Mouse (Mus musculus): Measurements from ENCODE around the gene Ccdc18. TPM values are rescaled to one million over a fixed set of nuclear protein-coding genes. Genes with fewer than 3 reads are reported as not detected.
A peak's percentile ranks its signal among the peaks of the same experiment; 100 is the strongest.
"Not testable (repeated sequence)": the region's sequence is repeated elsewhere in the genome, so short reads cannot be mapped to it uniquely, and the experiment has no call there.

The Ccdc18 gene
- polyA plus RNA-seq (2015; fragmentation: Nextera tagmentation; extraction: Ambion mirVana), result 9.3 and 10.2 TPM in 2 replicates

DNA sequence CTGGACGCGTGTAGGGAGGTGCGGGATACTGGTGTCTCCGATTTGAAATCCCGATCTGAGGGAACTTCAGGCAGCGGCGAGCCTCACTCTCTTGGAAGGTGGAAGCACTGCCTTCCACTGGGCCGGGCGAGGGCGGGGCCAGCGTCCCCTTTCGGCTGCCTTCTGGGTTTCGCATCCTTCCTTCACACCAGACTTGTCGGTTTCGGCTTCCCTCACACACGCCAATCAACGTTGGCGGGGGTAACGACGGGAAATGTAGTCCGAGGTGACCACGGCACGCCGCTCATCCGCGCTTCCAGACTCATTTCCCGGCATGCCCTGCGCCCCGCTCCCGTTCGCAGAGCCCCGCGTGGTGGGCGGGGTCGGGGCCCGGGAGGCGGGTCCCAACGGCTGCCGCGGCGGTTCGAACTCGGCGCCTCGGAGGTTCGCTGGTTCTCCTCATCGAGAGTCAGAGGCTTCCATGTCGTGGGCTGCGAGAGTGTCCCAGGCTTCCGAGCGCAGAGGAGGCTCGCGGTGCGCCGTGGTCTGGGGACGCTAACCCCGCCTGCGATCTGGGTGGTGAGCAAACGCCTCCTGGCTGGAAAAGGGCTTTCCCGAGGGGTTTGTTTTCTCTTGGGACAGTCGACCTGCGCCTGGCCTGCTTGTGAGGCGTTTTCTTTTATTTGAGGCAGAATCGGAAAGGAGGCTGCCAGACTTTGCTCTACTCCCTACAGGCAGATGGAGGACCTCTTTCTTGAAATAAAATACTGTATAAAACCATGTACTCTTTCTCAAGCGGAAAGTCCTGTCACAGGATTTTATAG lies at the start of gene Ccdc18, which contains the start of gene Tmed5:
Ccdc18 (plus strand) TSS at position 435 of the 803 bp plus-strand sequence.
Tmed5 (minus strand) TSS at position 180 of the 803 bp plus-strand sequence.
- peak; percentile 99 for ATAC-seq
- no peaks in the 10 kb centered on the region for H3K4me1 ChIP-seq (replicated peaks)

DNA sequence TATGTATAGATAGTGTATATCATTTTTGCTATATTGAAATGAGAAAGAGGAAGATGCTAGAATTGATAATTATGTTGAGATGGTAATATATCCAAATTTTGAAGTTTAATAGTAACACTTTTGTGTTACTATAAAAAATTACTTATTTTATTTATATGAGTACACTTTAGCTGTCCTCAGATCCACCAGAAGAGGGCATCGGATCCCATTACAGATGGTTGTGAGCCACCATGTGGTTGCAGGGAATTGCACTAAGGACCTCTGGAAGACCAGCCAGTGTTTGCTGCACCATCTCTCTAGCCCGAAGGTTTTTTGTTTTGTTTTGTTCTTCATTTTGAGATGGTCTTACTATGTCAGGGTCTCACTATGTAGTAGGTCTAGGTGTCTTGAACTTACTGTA lies 47.2 kb upstream of the Ccdc18 start:
- H3K9ac ChIP-seq, result no peak overlapping the region
- H3K4me1 ChIP-seq (replicated peaks), result no peaks in the 10 kb centered on the region
- no peaks in the 10 kb centered on the region for H3K9me3 ChIP-seq
- 92% methylated on average over 2 of the region's 2 CpGs for WGBS
- H3K27ac ChIP-seq, result no peak overlapping the region
- no peak overlapping the region for H3K4me3 ChIP-seq (replicated peaks)
- no peak overlapping the region for H3K4me2 ChIP-seq (replicated peaks)
- H3K36me3 ChIP-seq, result peaks cover 16% of the 10 kb centered on the region
- no peaks in the 10 kb centered on the region for H3K27me3 ChIP-seq (replicated peaks)
- no peak for ATAC-seq

More for the DNA sequence above, at the start of gene Ccdc18, which contains the start of gene Tmed5:
- peak within 1 kb of the TSS; percentile 82 for H3K9ac ChIP-seq
- H3K27me3 ChIP-seq (replicated peaks), result no peaks in the 10 kb centered on the region
- no peaks in the 10 kb centered on the region for H3K36me3 ChIP-seq
- under 1% methylated on average over 65 of the region's 65 CpGs for WGBS
- H3K4me2 ChIP-seq (replicated peaks), result peak within 1 kb of the TSS; percentile 63
- peak within 1 kb of the TSS; percentile 92 for H3K27ac ChIP-seq
- H3K4me3 ChIP-seq (replicated peaks), result peak within 1 kb of the TSS; percentile 91
- no peaks in the 10 kb centered on the region for H3K9me3 ChIP-seq

DNA sequence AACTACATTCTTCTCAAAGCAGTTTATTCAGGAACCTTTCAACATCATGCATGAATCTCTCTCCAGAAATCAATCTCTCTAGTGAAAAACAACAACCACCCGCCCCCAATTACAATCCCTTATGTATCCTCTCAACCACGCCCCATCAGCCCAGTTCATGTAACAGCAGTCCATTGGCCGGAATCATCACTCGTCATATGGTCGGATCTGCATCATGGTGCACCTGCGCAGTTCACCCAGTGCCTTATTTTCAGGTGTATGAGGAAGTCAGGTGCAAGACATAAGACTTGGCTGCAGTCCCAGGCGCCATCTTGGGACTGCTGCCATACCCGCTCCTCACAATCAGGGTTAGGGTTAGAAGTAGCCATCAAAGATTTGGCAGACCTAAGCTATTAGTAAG lies 39.9 kb upstream of the Ccdc18 start:
- not testable (repeated sequence) for ATAC-seq
- WGBS, result 96% methylated on average over 8 of the region's 8 CpGs
- peaks cover 28% of the 10 kb centered on the region for H3K36me3 ChIP-seq

DNA sequence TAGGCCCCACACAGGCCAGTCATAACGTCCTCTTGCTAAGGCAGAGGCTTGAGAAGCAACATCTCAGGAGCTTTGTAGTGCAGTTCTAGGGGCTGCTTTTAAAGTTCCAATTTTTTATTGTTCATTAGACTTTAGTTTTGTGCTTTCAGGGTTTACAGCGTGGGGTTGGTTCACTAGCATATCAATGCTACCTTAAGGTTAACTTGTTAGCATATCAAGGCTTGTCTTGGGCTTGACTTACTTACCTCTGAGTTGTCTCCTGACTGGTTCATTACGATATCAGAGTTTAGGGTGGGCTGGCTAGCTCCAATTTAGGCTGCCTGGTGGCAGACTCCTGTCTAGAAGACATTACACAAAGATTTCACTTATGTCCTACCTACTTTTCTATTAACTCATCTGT lies 35.0 kb upstream of the Ccdc18 start:
- whole genome bisulfite sequencing, result 93% methylated on average over 3 of the region's 3 CpGs
- H3K27ac ChIP-seq, result no peak overlapping the region
- no peak overlapping the region for H3K4me3 ChIP-seq (replicated peaks)
- no peaks in the 10 kb centered on the region for H3K4me1 ChIP-seq (replicated peaks)
- H3K9ac ChIP-seq, result no peak overlapping the region
- ATAC-seq, result no peak
- H3K9me3 ChIP-seq, result no peaks in the 10 kb centered on the region
- H3K27me3 ChIP-seq (replicated peaks), result no peaks in the 10 kb centered on the region
- no peak overlapping the region for H3K4me2 ChIP-seq (replicated peaks)
- H3K36me3 ChIP-seq, result peaks cover 15% of the 10 kb centered on the region

More for the DNA sequence above, 39.9 kb upstream of the Ccdc18 start:
- not testable (repeated sequence) for H3K4me3 ChIP-seq (replicated peaks); H3K4me2 ChIP-seq (replicated peaks); H3K9ac ChIP-seq; H3K27ac ChIP-seq; H3K4me1 ChIP-seq (replicated peaks); H3K9me3 ChIP-seq; H3K27me3 ChIP-seq (replicated peaks)

DNA sequence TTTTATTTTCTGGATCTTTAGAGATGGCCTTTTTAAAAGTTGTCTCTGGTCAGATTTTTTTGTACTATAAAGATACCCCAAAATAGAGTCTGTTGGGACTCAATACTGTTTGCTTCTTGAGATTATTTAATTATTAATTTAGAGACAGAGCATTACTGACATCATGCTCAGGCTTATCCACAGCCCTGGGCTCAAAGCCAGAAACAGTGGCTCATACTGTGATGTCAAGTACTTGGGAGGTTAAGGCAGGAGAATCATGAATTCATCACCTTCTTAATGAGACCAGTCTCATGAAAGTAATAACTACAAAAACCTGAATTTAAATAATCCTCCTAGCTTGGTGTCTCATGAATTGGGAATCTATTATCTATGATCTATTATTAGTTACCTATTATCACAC lies 32.5 kb upstream of the Ccdc18 start:
- no peaks in the 10 kb centered on the region for H3K4me1 ChIP-seq (replicated peaks)
- H3K27ac ChIP-seq, result no peak overlapping the region
- ATAC-seq, result no peak
- no peak overlapping the region for H3K4me3 ChIP-seq (replicated peaks)
- peaks cover 16% of the 10 kb centered on the region; the same call in 1 of the 2 replicates for H3K36me3 ChIP-seq
- H3K27me3 ChIP-seq (replicated peaks), result no peaks in the 10 kb centered on the region
- no peaks in the 10 kb centered on the region for H3K9me3 ChIP-seq
- no peak overlapping the region for H3K9ac ChIP-seq
- H3K4me2 ChIP-seq (replicated peaks), result no peak overlapping the region

DNA sequence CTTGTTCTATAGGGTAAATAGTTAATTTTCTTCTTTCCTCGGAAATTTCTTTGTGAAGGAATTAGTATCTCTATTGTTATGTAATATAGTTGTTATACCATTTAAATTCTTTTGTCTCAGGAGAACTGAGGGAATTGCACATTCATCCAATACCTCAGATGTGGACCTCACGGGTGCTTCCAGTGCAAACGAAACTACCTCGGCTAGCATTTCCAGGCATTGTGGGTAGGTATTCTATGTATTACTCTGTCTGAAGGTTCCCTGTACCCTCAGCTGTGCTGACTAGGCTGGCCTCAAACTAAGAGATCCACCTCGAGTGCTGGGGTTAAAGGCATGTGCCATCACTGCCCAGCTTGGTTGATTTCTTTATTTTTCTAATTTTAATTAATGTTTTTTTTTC lies 28.4 kb upstream of the Ccdc18 start:
- H3K4me2 ChIP-seq (replicated peaks), result no peak overlapping the region
- no peak overlapping the region for H3K4me3 ChIP-seq (replicated peaks)
- no peak overlapping the region for H3K9ac ChIP-seq
- no peak overlapping the region for H3K27ac ChIP-seq
- 91% methylated on average over 5 of the region's 5 CpGs for WGBS
- H3K27me3 ChIP-seq (replicated peaks), result no peaks in the 10 kb centered on the region
- H3K4me1 ChIP-seq (replicated peaks), result no peaks in the 10 kb centered on the region
- no peak for ATAC-seq
- H3K9me3 ChIP-seq, result no peaks in the 10 kb centered on the region
- peaks cover 16% of the 10 kb centered on the region; the same call in 1 of the 2 replicates for H3K36me3 ChIP-seq

DNA sequence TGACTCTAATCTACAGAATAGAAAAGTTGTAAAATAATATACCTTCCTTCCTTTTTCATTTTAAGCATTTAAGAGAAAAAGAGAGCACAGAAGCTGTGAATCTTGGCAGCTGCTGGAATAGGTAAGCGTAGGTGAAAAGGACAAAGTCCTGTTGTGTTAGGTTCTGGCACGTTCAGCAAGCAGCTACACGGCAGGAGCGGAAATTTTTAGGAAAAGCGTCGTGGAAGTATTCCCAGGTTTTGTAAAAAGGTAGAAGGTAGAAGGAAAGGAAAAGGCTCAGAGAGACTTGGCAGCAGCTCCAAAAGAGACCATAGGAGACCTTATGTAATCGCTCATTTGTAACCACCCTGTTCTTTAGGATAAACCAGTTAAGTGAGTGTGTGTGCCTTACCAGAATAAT lies 23.3 kb upstream of the Ccdc18 start:
- no peaks in the 10 kb centered on the region for H3K27me3 ChIP-seq (replicated peaks)
- H3K4me3 ChIP-seq (replicated peaks), result no peak overlapping the region
- 94% methylated on average over 7 of the region's 7 CpGs for WGBS
- H3K27ac ChIP-seq, result no peak overlapping the region
- H3K36me3 ChIP-seq, result peaks cover 12% of the 10 kb centered on the region; the same call in 1 of the 2 replicates
- no peak for ATAC-seq
- no peak overlapping the region for H3K9ac ChIP-seq
- H3K4me2 ChIP-seq (replicated peaks), result no peak overlapping the region
- no peaks in the 10 kb centered on the region for H3K4me1 ChIP-seq (replicated peaks)
- H3K9me3 ChIP-seq, result no peaks in the 10 kb centered on the region

DNA sequence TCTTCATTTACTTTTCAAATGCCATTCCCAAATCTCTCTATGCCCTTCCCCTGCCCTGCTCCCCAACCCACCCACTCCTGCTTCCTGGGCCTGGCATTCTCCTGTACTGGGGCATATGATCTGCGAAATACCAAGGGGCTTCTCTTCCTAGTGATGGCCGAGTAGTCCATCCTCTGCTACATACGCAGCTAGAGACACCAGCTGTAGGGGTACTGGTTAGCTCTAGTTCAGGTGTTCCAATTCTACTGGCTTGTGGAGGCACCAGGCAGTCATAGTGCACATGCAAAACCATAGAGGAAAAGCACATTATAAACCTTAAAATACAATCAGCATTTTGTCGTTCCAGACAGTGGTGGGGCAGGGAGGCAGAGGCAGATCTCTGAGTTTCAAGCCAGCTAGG lies 15.0 kb upstream of the Ccdc18 start:
- ATAC-seq, result no peak
- Histone ChIP-seq H3K36me3 (0 out of 2 replicates have a peak, but pooled peaks cover 3% of the 10 kb centered on the region), H3K4me3 (replicated peaks) (no peak overlapping the region), H3K4me1 (replicated peaks) (no peaks in the 10 kb centered on the region), H3K4me2 (replicated peaks) (no peak overlapping the region), H3K27ac (no peak overlapping the region), H3K9me3 (no peaks in the 10 kb centered on the region), H3K27me3 (replicated peaks) (no peaks in the 10 kb centered on the region), H3K9ac (no peak overlapping the region)
- 91% methylated on average over 4 of the region's 4 CpGs for WGBS

DNA sequence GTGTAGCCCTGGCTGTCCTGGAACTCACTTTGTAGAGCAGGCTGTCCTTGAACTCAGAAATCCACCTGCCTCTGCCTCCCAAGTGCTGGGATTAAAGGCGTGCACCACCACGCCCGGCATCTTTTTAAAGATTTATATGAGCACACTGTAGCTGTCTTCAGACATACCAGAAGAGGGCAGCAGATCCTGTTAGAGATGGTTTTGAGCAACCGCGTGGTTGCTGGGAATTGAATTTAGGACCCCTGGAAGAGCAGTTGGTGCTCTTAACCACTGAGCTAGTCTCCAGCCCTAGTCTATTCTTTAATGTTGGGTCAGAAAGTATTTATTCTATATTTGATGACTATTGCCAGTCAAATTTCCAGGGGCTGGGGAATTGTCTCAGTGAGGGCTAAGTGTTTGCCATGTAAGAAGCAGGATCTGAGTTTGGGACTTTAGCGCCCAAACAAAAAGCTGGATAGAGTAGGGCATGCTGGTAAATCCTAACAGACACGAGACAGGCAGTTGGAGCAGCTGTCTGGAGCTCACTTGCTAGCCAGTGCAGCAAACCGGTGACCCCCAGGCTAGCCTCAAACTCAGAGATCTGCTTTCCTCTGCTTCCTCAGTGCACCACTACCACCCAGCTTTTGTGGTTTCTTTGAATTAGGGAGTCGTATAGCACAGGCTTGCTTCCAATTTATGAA lies 12.3 kb upstream of the Ccdc18 start:
- no peak overlapping the region for H3K4me2 ChIP-seq (replicated peaks)
- 0 out of 2 replicates have a peak, but pooled peaks cover 3% of the 10 kb centered on the region for H3K36me3 ChIP-seq
- no peaks in the 10 kb centered on the region for H3K9me3 ChIP-seq
- H3K4me1 ChIP-seq (replicated peaks), result no peaks in the 10 kb centered on the region
- no peak for ATAC-seq
- H3K27me3 ChIP-seq (replicated peaks), result no peaks in the 10 kb centered on the region
- no peak overlapping the region for H3K4me3 ChIP-seq (replicated peaks)
- no peak overlapping the region for H3K9ac ChIP-seq
- no peak overlapping the region for H3K27ac ChIP-seq
- WGBS, result 84% methylated on average over 9 of the region's 9 CpGs

DNA sequence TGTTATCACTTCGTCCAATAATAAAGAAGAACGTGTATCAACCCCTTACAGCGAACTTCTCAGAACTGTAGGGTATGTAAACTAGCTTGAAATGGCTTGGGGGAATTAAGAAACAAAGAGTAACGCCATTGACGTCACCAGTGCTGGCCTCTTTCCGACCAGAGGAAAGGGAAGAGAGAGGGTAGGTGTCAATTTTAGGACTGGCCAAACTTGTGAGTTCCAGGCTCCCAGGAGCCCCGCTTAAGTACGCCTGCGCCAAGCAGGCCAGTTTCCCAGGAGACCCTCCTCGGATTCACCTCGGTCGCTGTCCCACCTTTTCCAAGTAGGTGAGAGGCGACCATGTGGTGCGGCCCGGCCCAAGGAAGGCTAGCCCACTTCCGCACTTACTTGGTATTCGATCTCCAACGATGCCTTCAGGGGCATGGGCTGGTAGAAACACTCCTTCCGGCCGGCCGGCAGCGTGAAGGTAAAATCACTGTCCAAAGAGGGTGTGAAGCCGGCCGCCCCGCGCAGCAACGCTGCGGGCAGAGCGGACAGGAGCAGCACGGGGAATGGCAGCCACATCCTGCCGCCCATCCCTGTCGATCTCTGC lies 730 bp upstream of the Ccdc18 start:
- peak overlapping the region; percentile 82 for H3K9ac ChIP-seq
- WGBS, result under 1% methylated on average over 32 of the region's 32 CpGs
- H3K4me3 ChIP-seq (replicated peaks), result peak overlapping the region; percentile 91
- no peaks in the 10 kb centered on the region for H3K9me3 ChIP-seq
- no peaks in the 10 kb centered on the region for H3K27me3 ChIP-seq (replicated peaks)
- H3K27ac ChIP-seq, result peak overlapping the region; percentile 92
- H3K4me2 ChIP-seq (replicated peaks), result peak overlapping the region; percentile 63
- no peaks in the 10 kb centered on the region for H3K4me1 ChIP-seq (replicated peaks)
- H3K36me3 ChIP-seq, result no peaks in the 10 kb centered on the region
- ATAC-seq, result peak; percentile 65

DNA sequence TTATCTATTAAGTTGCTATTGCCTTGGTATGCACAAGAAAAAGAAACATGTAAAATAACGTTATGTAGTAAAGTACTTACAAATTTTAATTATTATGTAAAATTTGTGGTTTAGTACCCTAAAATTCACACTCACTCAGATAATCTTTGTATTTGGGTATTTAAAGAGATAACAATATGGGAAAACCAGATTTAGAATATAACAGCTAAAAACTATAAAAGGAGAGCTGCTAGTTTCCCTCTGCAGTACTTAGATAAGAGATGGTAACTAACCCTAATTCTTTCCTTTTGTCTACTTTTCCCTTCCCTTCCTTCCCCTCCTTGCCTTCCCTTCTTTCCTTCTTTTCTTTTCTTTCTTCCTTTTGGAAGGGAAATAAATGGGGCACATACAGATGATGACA lies 19.9 kb downstream of the Ccdc18 start:
- H3K9ac ChIP-seq, result no peak overlapping the region
- H3K4me3 ChIP-seq (replicated peaks), result no peak overlapping the region
- no peak overlapping the region for H3K27ac ChIP-seq
- no peaks in the 10 kb centered on the region for H3K4me1 ChIP-seq (replicated peaks)
- H3K27me3 ChIP-seq (replicated peaks), result no peaks in the 10 kb centered on the region
- H3K36me3 ChIP-seq, result no peaks in the 10 kb centered on the region
- no peak for ATAC-seq
- no peaks in the 10 kb centered on the region for H3K9me3 ChIP-seq
- 96% methylated on average over 1 of the region's 1 CpGs for WGBS
- H3K4me2 ChIP-seq (replicated peaks), result no peak overlapping the region

DNA sequence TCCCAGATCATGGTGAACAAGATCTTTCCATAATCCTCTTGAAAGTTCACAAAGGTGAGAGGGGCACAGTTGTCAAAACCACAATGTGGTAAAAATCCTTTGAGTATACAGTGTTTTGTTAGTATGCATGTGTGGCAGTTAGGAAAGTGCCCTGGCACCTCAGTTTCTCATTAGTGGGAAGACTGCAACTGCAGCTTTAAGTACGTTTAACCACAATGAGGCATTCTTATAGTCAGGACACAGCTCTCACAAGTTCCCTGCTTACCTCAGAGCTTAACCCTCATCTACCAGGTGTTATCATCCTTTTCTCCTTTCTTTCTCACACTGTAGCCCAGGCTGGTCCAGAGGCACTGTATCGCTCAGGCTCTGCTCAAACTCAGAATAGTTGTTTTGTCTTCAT lies 28.1 kb downstream of the Ccdc18 start:
- H3K4me1 ChIP-seq (replicated peaks), result no peaks in the 10 kb centered on the region
- no peaks in the 10 kb centered on the region for H3K36me3 ChIP-seq
- no peaks in the 10 kb centered on the region for H3K9me3 ChIP-seq
- WGBS, result 83% methylated on average over 2 of the region's 2 CpGs
- no peak for ATAC-seq
- no peak overlapping the region for H3K9ac ChIP-seq
- H3K27ac ChIP-seq, result no peak overlapping the region
- H3K4me3 ChIP-seq (replicated peaks), result no peak overlapping the region
- no peaks in the 10 kb centered on the region for H3K27me3 ChIP-seq (replicated peaks)
- no peak overlapping the region for H3K4me2 ChIP-seq (replicated peaks)

Data from intestine, embryonic 15.5 days (tissue).